Mouse (Mus musculus) limb, embryonic 14.5 days (tissue): ENCODE measurements at regions not wholly inside any gene's neighbourhood (a gene's known extent, or its start where the extent isn't known, plus 50 kb on each side); places are given as distances from the start of the nearest gene placed in this dataset.

ENCODE experiments used
- ATAC-seq: fragments of 200-750 bp; cut with Nextera tagmentation; 2 replicates; pipeline ENCODE4 v1.8.0; 2017; ENCODE audit warnings: low read depth, moderate number of reproducible peaks, moderate TSS enrichment; ENCODE audit not compliant: low FRiP score
- DNase-seq: peaks from one replicate; pipeline ENCODE4 v3.0.0-alpha.2; 2015; ENCODE audit warnings: low spot score
- H3K27ac ChIP-seq: fragments of 300-500 bp; sonication (generic); replicated peaks from 2 replicates; pipeline ENCODE4 v1.5.1; 2014; ENCODE audit warnings: low read depth, mild to moderate bottlenecking, low read length, moderate library complexity, mixed read lengths
- H3K27me3 ChIP-seq: fragments of 300-500 bp; sonication (generic); 2 replicates; pipeline ENCODE4 v1.6.1; 2014; ENCODE audit warnings: low read length, mixed read lengths; ENCODE audit not compliant: control insufficient read depth, insufficient read depth
- H3K36me3 ChIP-seq: fragments of 300-500 bp; sonication (generic); 2 replicates; pipeline ENCODE4 v1.6.1; 2014; ENCODE audit warnings: mild to moderate bottlenecking, low read length, moderate library complexity, mixed read lengths; ENCODE audit not compliant: control insufficient read depth, insufficient read depth
- H3K4me1 ChIP-seq: fragments of 300-500 bp; sonication (generic); 2 replicates; pipeline ENCODE4 v1.6.1; 2014; ENCODE audit warnings: antibody characterized with exemption, low read length, mixed read lengths; ENCODE audit not compliant: control insufficient read depth, insufficient read depth
- H3K4me2 ChIP-seq: fragments of 300-500 bp; sonication (generic); replicated peaks from 2 replicates; pipeline ENCODE4 v1.6.1; 2014; ENCODE audit warnings: low read depth, mild to moderate bottlenecking, low read length, moderate library complexity; ENCODE audit not compliant: severe bottlenecking
- H3K4me3 ChIP-seq: fragments of 300-500 bp; sonication (generic); replicated peaks from 2 replicates; pipeline ENCODE4 v1.5.1; 2014; ENCODE audit warnings: low read length
- H3K9ac ChIP-seq: fragments of 300-500 bp; sonication (generic); 2 replicates; pipeline ENCODE4 v1.6.1; 2014; ENCODE audit warnings: mild to moderate bottlenecking, low read depth, low read length, moderate library complexity; ENCODE audit not compliant: severe bottlenecking
- H3K9me3 ChIP-seq: fragments of 300-500 bp; sonication (generic); 2 replicates; pipeline ENCODE4 v1.6.1; 2016; ENCODE audit warnings: low read length; ENCODE audit not compliant: control insufficient read depth
- POLR2A ChIP-seq: fragments of 200-500 bp; IDR thresholded peaks from 2 replicates; pipeline ENCODE4 v1.8.0; 2012; ENCODE audit warnings: inconsistent platforms, mild to moderate bottlenecking, moderate library complexity, borderline replicate concordance; ENCODE audit not compliant: insufficient read depth, insufficient read length; ENCODE audit errors: extremely low read depth
- WGBS: fragments of 180-500 bp; shearing (Covaris S2); extraction: QIAGEN DNeasy Blood & Tissue Kit; methylation state at CpG from one replicate; pipeline ENCODE4 v1.1.7; 2014; 5-methylcytosine and 5-hydroxymethylcytosine counted together

DNA sequence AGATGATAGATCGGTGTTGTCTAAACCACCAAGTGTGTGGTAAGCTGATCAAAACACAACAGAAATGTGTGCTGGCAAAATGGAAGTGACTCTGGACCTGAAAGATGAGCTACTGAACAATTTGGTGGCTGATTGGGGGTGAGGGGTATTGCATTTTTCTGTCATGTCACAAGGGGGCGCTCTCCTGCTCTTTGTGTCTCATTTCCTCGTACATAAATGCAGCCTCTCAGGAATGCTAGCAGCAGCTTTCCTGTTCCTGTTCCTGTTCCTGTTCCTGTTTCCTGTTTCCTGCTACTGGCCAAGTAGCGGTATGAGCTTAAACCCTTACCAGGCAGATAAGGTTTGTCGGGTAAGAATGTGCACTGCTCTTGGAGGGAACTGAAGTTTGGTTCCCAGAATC is 134.7 kb upstream of the Fstl4 start:
- H3K27me3 ChIP-seq, result no peaks in the 10 kb centered on the region
- no peak for TF ChIP-seq POLR2A

DNA sequence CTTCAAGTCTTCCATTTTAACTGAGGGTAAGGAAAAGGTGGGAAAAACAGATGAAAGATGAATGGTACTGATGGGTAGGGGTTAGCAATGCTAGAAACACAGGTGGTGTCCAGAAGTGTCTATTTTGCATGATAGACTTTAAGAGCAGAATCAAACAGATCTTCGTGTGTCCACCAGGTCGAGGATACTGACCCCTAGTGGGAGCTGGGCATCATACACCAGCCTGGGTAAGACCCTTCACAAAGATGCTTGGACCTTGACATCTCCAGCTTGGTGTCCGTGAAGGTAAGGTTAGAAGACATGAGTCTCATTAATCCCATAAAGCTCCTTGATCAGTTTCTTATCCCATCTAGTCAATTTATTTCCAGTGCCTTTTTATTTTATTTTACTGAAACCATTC is 132.9 kb upstream of the Fstl4 start:
- DNase-seq, result no peak
- H3K27me3 ChIP-seq, result no peaks in the 10 kb centered on the region
- 47% methylated on average over 3 of the region's 3 CpGs for WGBS
- H3K27ac ChIP-seq, result no peak overlapping the region
- H3K4me3 ChIP-seq, result no peak overlapping the region
- ATAC-seq, result no peak
- no peaks in the 10 kb centered on the region for H3K36me3 ChIP-seq
- no peak overlapping the region for H3K4me2 ChIP-seq
- H3K9ac ChIP-seq, result no peak overlapping the region
- H3K4me1 ChIP-seq, result no peaks in the 10 kb centered on the region
- no peak for TF ChIP-seq POLR2A
- H3K9me3 ChIP-seq, result no peaks in the 10 kb centered on the region

More for the DNA sequence above, 134.7 kb upstream of the Fstl4 start:
- H3K9me3 ChIP-seq, result no peaks in the 10 kb centered on the region
- WGBS, result 61% methylated on average over 5 of the region's 5 CpGs
- no peak overlapping the region for H3K9ac ChIP-seq
- H3K36me3 ChIP-seq, result no peaks in the 10 kb centered on the region
- no peaks in the 10 kb centered on the region for H3K4me1 ChIP-seq
- no peak overlapping the region for H3K27ac ChIP-seq
- ATAC-seq, result no peak
- no peak for DNase-seq
- H3K4me3 ChIP-seq, result no peak overlapping the region
- H3K4me2 ChIP-seq, result no peak overlapping the region

DNA sequence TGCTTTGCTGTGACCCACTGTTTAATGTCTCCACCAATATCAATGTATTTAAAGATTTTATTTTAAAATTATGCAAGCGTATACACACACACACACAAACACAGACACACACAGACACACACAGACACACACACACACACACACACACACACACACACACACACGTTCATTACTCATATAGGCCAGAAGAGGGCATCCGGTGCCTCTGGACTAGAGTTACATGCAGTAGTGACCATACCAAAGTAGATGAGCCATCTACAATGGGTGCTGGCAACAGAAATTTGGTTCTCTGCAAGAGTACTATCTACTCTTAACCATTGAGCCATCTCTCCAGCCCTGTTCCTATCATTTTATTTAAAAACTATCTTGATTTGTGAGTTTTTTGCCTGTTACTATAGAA is 130.2 kb upstream of the Fstl4 start:
- TF ChIP-seq POLR2A, result no peak
- DNase-seq (no peak), ATAC-seq (no peak)
- Histone ChIP-seq H3K4me3 (no peak overlapping the region), H3K36me3 (no peaks in the 10 kb centered on the region), H3K9me3 (no peaks in the 10 kb centered on the region), H3K4me2 (no peak overlapping the region), H3K27ac (no peak overlapping the region), H3K4me1 (no peaks in the 10 kb centered on the region), H3K27me3 (no peaks in the 10 kb centered on the region), H3K9ac (no peak overlapping the region)
- 77% methylated on average over 3 of the region's 3 CpGs for WGBS

DNA sequence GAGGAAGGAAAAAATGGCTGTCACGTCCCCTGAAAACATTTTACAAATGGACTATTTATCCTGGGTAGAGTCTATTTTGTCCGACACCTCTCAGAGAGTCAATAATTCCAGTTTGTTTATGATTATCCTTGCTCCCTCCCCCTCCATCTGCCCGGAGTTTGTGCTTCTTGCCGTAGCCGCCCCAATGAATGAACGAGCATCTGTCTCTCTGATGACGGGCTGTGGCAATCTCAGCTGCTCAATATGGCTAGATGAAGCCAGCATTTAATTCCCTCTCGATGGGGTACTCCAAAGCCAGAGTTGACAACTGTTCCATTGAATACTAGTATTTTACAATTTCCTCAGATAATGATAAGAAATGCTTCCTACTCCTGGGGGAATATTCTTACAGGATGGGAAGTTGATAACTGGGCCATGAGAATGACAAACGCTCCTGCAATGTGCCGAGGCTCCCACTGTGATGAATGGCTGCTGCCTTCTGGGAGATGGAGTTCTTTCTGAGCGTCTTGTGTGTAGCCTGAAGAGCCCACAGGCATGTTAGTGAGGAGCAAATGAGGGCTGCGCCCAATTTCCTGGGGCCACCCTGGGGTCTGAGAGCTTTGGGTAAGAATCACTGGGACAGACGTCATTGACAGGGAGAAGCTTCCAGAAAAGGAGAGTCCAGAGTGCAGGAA is 128.6 kb upstream of the Fstl4 start:
- H3K27me3 ChIP-seq, result peaks cover 6% of the 10 kb centered on the region; the same call in 1 of the 2 replicates
- no peak for ATAC-seq
- 72% methylated on average over 13 of the region's 13 CpGs for WGBS
- no peaks in the 10 kb centered on the region for H3K36me3 ChIP-seq
- no peak overlapping the region for H3K4me3 ChIP-seq
- H3K9ac ChIP-seq, result no peak overlapping the region
- H3K4me1 ChIP-seq, result no peaks in the 10 kb centered on the region
- no peak for DNase-seq
- no peaks in the 10 kb centered on the region for H3K9me3 ChIP-seq
- H3K4me2 ChIP-seq, result no peak overlapping the region
- no peak for TF ChIP-seq POLR2A
- H3K27ac ChIP-seq, result no peak overlapping the region

- Histone ChIP-seq H3K4me2 (no peak overlapping the region), H3K9ac (no peak overlapping the region), H3K4me3 (no peak overlapping the region), H3K4me1 (no peaks in the 10 kb centered on the region), H3K9me3 (no peaks in the 10 kb centered on the region), H3K27me3 (peaks cover 11% of the 10 kb centered on the region), H3K36me3 (no peaks in the 10 kb centered on the region), H3K27ac (no peak overlapping the region)
- no peak for DNase-seq
- no peak for TF ChIP-seq POLR2A
- ATAC-seq, result no peak
- 95% methylated on average over 1 of the region's 1 CpGs for WGBS
Observed at GRCm38 (mm10) chr11:52638939-52639338, 125.5 kb upstream of the Fstl4 start.
